Comparison of ENCODE assay signal across 19 mouse cellular contexts in the genomic region with DNA sequence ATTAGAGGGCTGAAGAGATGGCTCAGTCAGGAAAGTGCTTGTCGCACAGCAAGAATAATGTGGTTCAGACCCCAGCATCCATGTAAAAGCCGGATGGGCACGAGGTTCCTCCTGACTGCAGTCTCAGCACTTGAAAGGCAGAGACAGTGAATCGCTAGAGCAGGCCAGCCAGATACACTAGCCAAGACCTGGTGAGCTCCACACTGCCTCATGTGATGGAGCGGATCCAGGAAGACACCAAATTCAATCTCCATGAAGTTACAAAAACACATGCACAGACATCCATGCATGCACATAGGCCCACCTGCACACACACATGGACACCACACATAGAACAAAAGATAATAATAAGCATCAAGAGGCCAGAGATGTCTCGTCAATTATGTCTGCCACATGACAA.
DNase-seq lines count a peak whose midpoint lies in the region; ATAC-seq lines count a peak whose summit lies in the region.
"Had no signal": no experiment of that assay in that cellular context is flagged by ENCODE, and none has a peak within 500 bp of the region (broad histone marks: within the 10 kb centered on the region; RNA-seq: fewer than 3 reads in every experiment).

No protein-coding gene starts in this region.

- H3K9me3 ChIP-seq in embryonic facial prominence, embryonic 12.5 days: 0 out of 2 replicates have a peak, but pooled peaks cover 5% of the 10 kb centered on the region
- peaks cover 24% of the 10 kb centered on the region for H3K9me3 ChIP-seq in embryonic facial prominence, embryonic 10.5 days
- H3K9me3 ChIP-seq in embryonic facial prominence, embryonic 13.5 days: 0 out of 2 replicates have a peak, but pooled peaks cover 9% of the 10 kb centered on the region
- H3K9me3 ChIP-seq in embryonic facial prominence, embryonic 15.5 days (replicated peaks): peaks cover 6% of the 10 kb centered on the region; the same call in 1 of the 2 replicates
- H3K9me3 ChIP-seq: forebrain, embryonic 15.5 days; hindbrain, embryonic 15.5 days had no signal

- DNase-seq in embryonic facial prominence, embryonic 10.5 days (ENCODE audit: low spot score): no peak
- DNase-seq in urinary bladder, postnatal 25 days (ENCODE audit: low spot score): no peak
- DNase-seq in testis, postnatal 10 days (ENCODE audit: low spot score): no peak
- DNase-seq: adrenal gland, postnatal 25 days; cerebellum, adult 18-20 months; cerebellum, adult 9-11 months; gastrocnemius, postnatal 25 days; heart, adult 18-20 months; kidney, adult 2 months had no signal

- H3K27ac ChIP-seq in embryonic facial prominence, embryonic 12.5 days: peak overlapping the region; percentile 32; the same call in 1 of the 2 replicates
- no peak overlapping the region for H3K27ac ChIP-seq in embryonic facial prominence, embryonic 10.5 days (replicated peaks)
- H3K27ac ChIP-seq in embryonic facial prominence, embryonic 13.5 days: peak overlapping the region; percentile 33; the same call in 1 of the 2 replicates
- peak overlapping the region; percentile 51; the same call in 1 of the 2 replicates for H3K27ac ChIP-seq in embryonic facial prominence, embryonic 15.5 days (replicated peaks)
- H3K27ac ChIP-seq: forebrain, embryonic 12.5 days; forebrain, embryonic 15.5 days; hindbrain, embryonic 12.5 days; hindbrain, embryonic 15.5 days had no signal

- no peak for ATAC-seq in embryonic facial prominence, embryonic 12.5 days (ENCODE audit: insufficient number of reproducible peaks, insufficient read depth, low FRiP score, low TSS enrichment)
- ATAC-seq in embryonic facial prominence, embryonic 13.5 days (ENCODE audit: insufficient number of reproducible peaks, insufficient read depth, low FRiP score, low TSS enrichment, low read depth): no peak
- ATAC-seq in embryonic facial prominence, embryonic 15.5 days (ENCODE audit: insufficient number of reproducible peaks, low FRiP score, low TSS enrichment, low read depth): no peak
- ATAC-seq: CD4-positive, CD25-positive, alpha-beta regulatory T cell, adult 4 months; forebrain, embryonic 15.5 days; intestine, postnatal 0 days had no signal

- 71% methylated on average over 6 of the region's 6 CpGs for WGBS in embryonic facial prominence, embryonic 12.5 days
- WGBS in embryonic facial prominence, embryonic 10.5 days: 91% methylated on average over 6 of the region's 6 CpGs
- 62% methylated on average over 6 of the region's 6 CpGs for WGBS in embryonic facial prominence, embryonic 13.5 days
- WGBS in embryonic facial prominence, embryonic 15.5 days: 50% methylated on average over 6 of the region's 6 CpGs

- H3K27me3 ChIP-seq in embryonic facial prominence, embryonic 12.5 days: no peaks in the 10 kb centered on the region
- H3K27me3 ChIP-seq in embryonic facial prominence, embryonic 10.5 days (replicated peaks; ENCODE audit: low read depth, poor library complexity, severe bottlenecking): no peaks in the 10 kb centered on the region
- H3K27me3 ChIP-seq in embryonic facial prominence, embryonic 13.5 days: no peaks in the 10 kb centered on the region
- no peaks in the 10 kb centered on the region for H3K27me3 ChIP-seq in embryonic facial prominence, embryonic 15.5 days
- H3K27me3 ChIP-seq: forebrain, embryonic 12.5 days; forebrain, embryonic 15.5 days; hindbrain, embryonic 12.5 days; hindbrain, embryonic 15.5 days had no signal

- no peak overlapping the region for H3K4me2 ChIP-seq in embryonic facial prominence, embryonic 12.5 days (replicated peaks)
- H3K4me2 ChIP-seq in embryonic facial prominence, embryonic 13.5 days: no peak overlapping the region
- H3K4me2 ChIP-seq in embryonic facial prominence, embryonic 15.5 days (replicated peaks): no peak overlapping the region
- H3K4me2 ChIP-seq: forebrain, embryonic 12.5 days; forebrain, embryonic 15.5 days; hindbrain, embryonic 12.5 days; hindbrain, embryonic 15.5 days had no signal

- no peak overlapping the region for H3K9ac ChIP-seq in embryonic facial prominence, embryonic 12.5 days
- no peak overlapping the region for H3K9ac ChIP-seq in embryonic facial prominence, embryonic 13.5 days
- H3K9ac ChIP-seq in embryonic facial prominence, embryonic 15.5 days: no peak overlapping the region
- H3K9ac ChIP-seq: forebrain, embryonic 12.5 days; forebrain, embryonic 15.5 days; hindbrain, embryonic 12.5 days; hindbrain, embryonic 15.5 days had no signal

- no peak overlapping the region for H3K4me3 ChIP-seq in embryonic facial prominence, embryonic 12.5 days
- H3K4me3 ChIP-seq in embryonic facial prominence, embryonic 10.5 days: no peak overlapping the region
- H3K4me3 ChIP-seq in embryonic facial prominence, embryonic 13.5 days: no peak overlapping the region
- no peak overlapping the region for H3K4me3 ChIP-seq in embryonic facial prominence, embryonic 15.5 days (replicated peaks)
- H3K4me3 ChIP-seq: erythroblast, embryonic 14.5 days; forebrain, embryonic 12.5 days; forebrain, embryonic 15.5 days; hindbrain, embryonic 12.5 days; hindbrain, embryonic 15.5 days had no signal

- H3K4me1 ChIP-seq in embryonic facial prominence, embryonic 12.5 days: peaks cover 24% of the 10 kb centered on the region
- H3K4me1 ChIP-seq in embryonic facial prominence, embryonic 10.5 days: peaks cover 32% of the 10 kb centered on the region
- H3K4me1 ChIP-seq in embryonic facial prominence, embryonic 13.5 days: peaks cover 38% of the 10 kb centered on the region
- peaks cover 40% of the 10 kb centered on the region for H3K4me1 ChIP-seq in embryonic facial prominence, embryonic 15.5 days
- H3K4me1 ChIP-seq: forebrain, embryonic 15.5 days; hindbrain, embryonic 12.5 days; hindbrain, embryonic 15.5 days had no signal

- H3K36me3 ChIP-seq in embryonic facial prominence, embryonic 12.5 days: no peaks in the 10 kb centered on the region; the same call in 1 of the 2 replicates
- H3K36me3 ChIP-seq in embryonic facial prominence, embryonic 10.5 days (replicated peaks): peaks cover 43% of the 10 kb centered on the region
- H3K36me3 ChIP-seq in embryonic facial prominence, embryonic 13.5 days: no peaks in the 10 kb centered on the region
- no peaks in the 10 kb centered on the region for H3K36me3 ChIP-seq in embryonic facial prominence, embryonic 15.5 days
- H3K36me3 ChIP-seq: forebrain, embryonic 12.5 days; forebrain, embryonic 15.5 days; hindbrain, embryonic 15.5 days had no signal
